Mouse (Mus musculus) cerebellum, postnatal 10 days (tissue): ENCODE results near the gene Clic6.
A peak's percentile ranks its signal among the peaks of the same experiment; 100 is the strongest.

ENCODE experiments used
- DNase-seq, 2 experiments: peaks; one replicate each; pipeline ENCODE4 v3.0.0; 2021; ENCODE audit warnings: mixed read lengths in 2 of 2

Clic6 gene

GRCm38 (mm10) chr16:92535258-92535657, 49.7 kb downstream of the Clic6 start:
- no peak for DNase-seq

GRCm38 (mm10) chr16:92538356-92538755, 52.8 kb downstream of the Clic6 start:
- DNase-seq = no peak

GRCm38 (mm10) chr16:92544264-92544663, 58.7 kb downstream of the Clic6 start:
- DNase-seq = peak; percentile 51 to 57

- no peak for DNase-seq
Measured at GRCm38 (mm10) chr16:92548651-92549050, 63.1 kb downstream of the Clic6 start.

GRCm38 (mm10) chr16:92551266-92552105, 66.0 kb downstream of the Clic6 start:
- DNase-seq = peak; percentile 20 to 39

- DNase-seq = no peak
Measured at GRCm38 (mm10) chr16:92552106-92552382, 66.5 kb downstream of the Clic6 start.

GRCm38 (mm10) chr16:92552858-92553257, 67.3 kb downstream of the Clic6 start:
- no peak for DNase-seq

- DNase-seq = no peak
Measured at GRCm38 (mm10) chr16:92555051-92555450, 69.5 kb downstream of the Clic6 start.

- DNase-seq = peak; percentile 46 to 56
Measured at GRCm38 (mm10) chr16:92565291-92565690, 79.8 kb downstream of the Clic6 start.

GRCm38 (mm10) chr16:92565708-92566107, 80.2 kb downstream of the Clic6 start:
- DNase-seq = peak; percentile 94 to 96

GRCm38 (mm10) chr16:92566146-92566545, 80.6 kb downstream of the Clic6 start:
- DNase-seq = no peak

GRCm38 (mm10) chr16:92571246-92571645, 85.7 kb downstream of the Clic6 start:
- DNase-seq = no peak

GRCm38 (mm10) chr16:92573193-92573592, 87.7 kb downstream of the Clic6 start:
- no peak for DNase-seq

GRCm38 (mm10) chr16:92575792-92576191, 90.3 kb downstream of the Clic6 start:
- no peak for DNase-seq

GRCm38 (mm10) chr16:92577381-92577780, 91.8 kb downstream of the Clic6 start:
- DNase-seq = no peak

GRCm38 (mm10) chr16:92578915-92579653, 93.5 kb downstream of the Clic6 start:
- DNase-seq = no peak

GRCm38 (mm10) chr16:92580981-92581380, 95.4 kb downstream of the Clic6 start:
- no peak for DNase-seq

GRCm38 (mm10) chr16:92581767-92582166, 96.2 kb downstream of the Clic6 start:
- no peak for DNase-seq

- DNase-seq = no peak
Measured at GRCm38 (mm10) chr16:92587836-92588235, 102.3 kb downstream of the Clic6 start.
